Mouse (Mus musculus): Measurements from ENCODE around the gene Stk39. TPM values are rescaled to one million over a fixed set of nuclear protein-coding genes. Genes with fewer than 3 reads are reported as not detected.

The Stk39 gene
- polyA plus RNA-seq, 1 experiment from 2014 or later, result 27.7 TPM

DNA sequence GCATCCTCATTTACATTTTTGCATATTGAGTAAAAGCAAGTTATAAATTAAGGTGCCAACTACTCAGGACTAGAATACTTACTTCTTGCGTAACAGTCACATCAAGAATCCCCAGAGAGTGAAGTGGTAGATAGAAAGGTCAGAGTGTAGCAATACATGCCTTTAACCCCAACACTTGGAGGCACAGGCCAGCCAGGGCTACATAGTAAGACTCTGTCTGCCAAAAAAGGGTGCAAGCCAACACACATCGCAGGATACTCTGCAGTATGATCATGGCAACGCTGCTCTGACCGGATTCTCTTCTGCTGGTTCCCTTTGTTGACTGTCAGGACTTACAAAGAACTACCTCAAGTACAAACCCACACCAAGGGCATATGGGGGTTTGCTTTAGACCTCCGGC is 101.7 kb downstream of the Stk39 start:
- Histone ChIP-seq H3K36me3 (ENCODE audit: poor library complexity, severe bottlenecking) (no peaks in the 10 kb centered on the region), H3K9me3 (replicated peaks) (no peaks in the 10 kb centered on the region), H3K9ac (no peak overlapping the region), H3K27ac (no peak overlapping the region; the same call in 1 of the 2 replicates), H3K27me3 (no peaks in the 10 kb centered on the region), H3K4me3 (no peak overlapping the region), H3K4me1 (peaks cover 43% of the 10 kb centered on the region), H3K4me2 (no peak overlapping the region)
- WGBS, result 74% methylated on average over 5 of the region's 5 CpGs
- 0 out of 2 replicates have a peak, but pooled peaks have one; percentile 19 for ATAC-seq

DNA sequence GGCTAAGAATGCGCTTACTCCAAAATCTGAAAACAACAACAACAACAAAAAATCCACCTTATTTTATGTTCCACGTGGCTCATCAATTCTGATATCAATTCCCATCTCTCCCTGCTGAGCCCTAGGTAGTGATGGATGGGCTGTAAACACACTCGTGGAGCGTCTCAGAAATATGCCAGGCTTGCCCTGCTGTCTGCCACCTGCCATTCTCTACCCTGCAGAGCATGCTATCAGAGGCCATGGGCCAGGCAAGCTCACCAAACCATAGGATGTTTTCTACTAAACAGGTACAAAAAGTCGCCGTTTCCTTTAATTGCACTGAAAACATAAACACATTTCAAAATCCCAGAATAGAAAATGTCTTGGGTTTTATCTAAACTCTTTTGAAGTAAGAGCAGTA is 103.0 kb downstream of the Stk39 start:
- H3K27me3 ChIP-seq, result no peaks in the 10 kb centered on the region
- no peak overlapping the region for H3K4me3 ChIP-seq
- H3K4me2 ChIP-seq, result no peak overlapping the region
- peaks cover 53% of the 10 kb centered on the region for H3K4me1 ChIP-seq
- no peak overlapping the region for H3K27ac ChIP-seq
- 85% methylated on average over 6 of the region's 6 CpGs for WGBS
- no peak overlapping the region for H3K9ac ChIP-seq
- no peaks in the 10 kb centered on the region for H3K9me3 ChIP-seq (replicated peaks)
- H3K36me3 ChIP-seq (ENCODE audit: poor library complexity, severe bottlenecking), result no peaks in the 10 kb centered on the region
- no peak for ATAC-seq

DNA sequence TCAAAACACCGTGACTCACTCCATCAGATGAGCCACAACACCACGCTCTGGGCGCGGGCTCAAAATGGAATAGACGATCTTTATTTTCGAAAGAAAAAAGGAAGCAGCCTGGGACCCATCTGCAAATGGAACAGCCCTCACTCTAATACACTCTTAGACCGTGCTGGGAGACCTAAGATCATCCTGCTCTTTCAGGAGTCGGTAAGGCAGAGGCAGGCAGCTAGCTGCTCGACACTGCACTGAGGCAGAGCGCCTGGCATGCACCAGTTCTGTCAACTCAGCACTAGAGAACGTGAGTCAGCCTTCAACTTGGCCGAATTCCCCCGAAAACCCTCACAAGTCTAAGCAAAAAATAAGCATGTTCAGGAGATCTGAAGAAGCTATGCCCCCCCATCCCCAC is 104.1 kb downstream of the Stk39 start:
- no peaks in the 10 kb centered on the region for H3K36me3 ChIP-seq (ENCODE audit: poor library complexity, severe bottlenecking)
- no peaks in the 10 kb centered on the region for H3K9me3 ChIP-seq (replicated peaks)
- ATAC-seq, result no peak
- peaks cover 65% of the 10 kb centered on the region for H3K4me1 ChIP-seq
- H3K4me3 ChIP-seq, result no peak overlapping the region
- H3K9ac ChIP-seq, result no peak overlapping the region
- 39% methylated on average over 13 of the region's 13 CpGs for WGBS
- peak overlapping the region; percentile 33 for H3K27ac ChIP-seq
- H3K27me3 ChIP-seq, result no peaks in the 10 kb centered on the region
- peak overlapping the region; percentile 15 for H3K4me2 ChIP-seq

DNA sequence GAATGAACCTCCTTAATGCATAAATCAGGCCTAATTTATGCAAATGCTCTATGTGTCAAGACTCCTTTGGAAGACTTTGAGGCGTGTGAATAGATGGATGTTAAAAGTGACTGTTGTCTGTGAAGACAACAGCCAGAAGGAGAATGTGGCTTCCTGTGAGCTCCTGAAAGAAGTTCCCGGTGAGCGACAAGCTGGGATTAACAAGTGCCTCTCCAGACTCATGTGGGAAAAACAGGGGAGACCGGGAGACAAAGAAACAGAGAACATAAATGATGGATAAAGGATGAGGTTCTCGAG is 105.2 kb downstream of the Stk39 start:
- H3K36me3 ChIP-seq (ENCODE audit: poor library complexity, severe bottlenecking), result no peaks in the 10 kb centered on the region
- H3K4me2 ChIP-seq, result peak overlapping the region; percentile 39
- H3K4me1 ChIP-seq, result peaks cover 69% of the 10 kb centered on the region
- no peaks in the 10 kb centered on the region for H3K27me3 ChIP-seq
- no peak overlapping the region for H3K9ac ChIP-seq
- 3% methylated on average over 5 of the region's 5 CpGs for WGBS
- H3K27ac ChIP-seq, result no peak overlapping the region
- no peak overlapping the region for H3K4me3 ChIP-seq
- peak; percentile 64; the same call in 1 of the 2 replicates for ATAC-seq
- H3K9me3 ChIP-seq (replicated peaks), result no peaks in the 10 kb centered on the region

DNA sequence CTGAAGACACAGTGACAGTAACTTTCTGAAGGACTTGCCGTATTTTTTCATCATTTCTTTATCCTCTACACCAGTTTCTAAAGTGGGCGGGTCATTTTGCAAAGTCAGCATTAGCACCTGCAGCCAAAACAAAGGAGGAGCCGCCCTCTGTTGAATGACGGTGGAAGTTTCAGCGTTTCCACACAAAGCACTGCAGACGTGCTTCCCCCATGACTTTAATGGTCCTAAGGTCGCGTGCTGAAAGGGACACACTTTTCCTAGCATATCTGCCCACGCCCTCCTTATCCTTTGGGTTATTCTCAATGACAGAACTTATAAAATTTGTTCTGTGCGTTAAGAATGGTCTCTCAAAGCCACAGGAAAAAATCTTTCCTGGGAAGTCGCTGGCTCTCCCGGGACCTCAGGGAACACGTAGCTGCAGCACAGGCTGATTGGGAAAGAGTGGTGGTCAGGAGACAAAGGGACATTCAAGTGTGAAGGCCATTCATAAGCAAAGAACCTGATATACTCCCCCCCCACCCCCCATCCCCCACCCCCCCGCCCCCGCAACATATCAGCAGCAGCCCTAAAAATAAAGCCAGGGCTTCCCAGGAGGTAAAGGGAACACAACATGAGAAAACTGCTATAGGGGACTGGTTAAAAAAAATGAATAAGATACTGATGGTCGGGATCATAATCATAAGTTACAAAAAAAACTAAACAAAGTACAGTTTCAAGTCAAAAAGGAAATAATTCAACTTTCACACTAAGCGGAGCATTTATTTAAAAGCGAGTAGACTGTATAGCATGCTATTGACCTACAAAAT is 105.8 kb downstream of the Stk39 start:
- WGBS, result 1% methylated on average over 18 of the region's 18 CpGs
- H3K4me1 ChIP-seq, result peaks cover 72% of the 10 kb centered on the region
- peak overlapping the region; percentile 64 for H3K27ac ChIP-seq
- H3K9me3 ChIP-seq (replicated peaks), result no peaks in the 10 kb centered on the region
- H3K4me3 ChIP-seq, result peak overlapping the region; percentile 26
- H3K4me2 ChIP-seq, result peak overlapping the region; percentile 60
- no peaks in the 10 kb centered on the region for H3K27me3 ChIP-seq
- ATAC-seq, result peak; percentile 11; the same call in 1 of the 2 replicates
- no peaks in the 10 kb centered on the region for H3K36me3 ChIP-seq (ENCODE audit: poor library complexity, severe bottlenecking)
- peak overlapping the region; percentile 53; the same call in 1 of the 2 replicates for H3K9ac ChIP-seq

DNA sequence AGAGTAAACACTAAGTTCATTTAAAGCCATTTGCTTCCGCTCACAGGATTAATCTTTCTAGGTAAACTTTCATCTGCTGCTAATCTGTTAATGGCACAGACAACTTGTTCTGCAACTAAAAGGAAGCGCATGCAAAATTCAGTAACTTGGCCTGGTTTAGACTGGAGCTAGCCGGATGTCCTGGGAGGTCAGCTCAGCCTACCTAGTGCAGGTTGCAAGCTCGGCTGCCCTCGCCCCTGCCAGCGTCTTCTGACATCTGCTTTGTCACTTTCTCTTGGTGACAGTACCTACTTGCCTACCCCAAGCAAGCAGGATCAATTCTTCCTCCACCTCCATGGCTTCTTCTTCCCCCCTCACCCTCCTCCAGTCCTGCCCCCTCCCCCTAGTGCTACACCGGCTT is 106.6 kb downstream of the Stk39 start:
- H3K4me3 ChIP-seq, result peak overlapping the region; percentile 26; the same call in 1 of the 2 replicates
- H3K36me3 ChIP-seq (ENCODE audit: poor library complexity, severe bottlenecking), result no peaks in the 10 kb centered on the region
- ATAC-seq, result no peak; the same call in 1 of the 2 replicates
- 23% methylated on average over 7 of the region's 7 CpGs for WGBS
- H3K9me3 ChIP-seq (replicated peaks), result no peaks in the 10 kb centered on the region
- peak overlapping the region; percentile 64; the same call in 1 of the 2 replicates for H3K27ac ChIP-seq
- peak overlapping the region; percentile 60 for H3K4me2 ChIP-seq
- no peak overlapping the region for H3K9ac ChIP-seq
- H3K4me1 ChIP-seq, result peaks cover 71% of the 10 kb centered on the region
- no peaks in the 10 kb centered on the region for H3K27me3 ChIP-seq

DNA sequence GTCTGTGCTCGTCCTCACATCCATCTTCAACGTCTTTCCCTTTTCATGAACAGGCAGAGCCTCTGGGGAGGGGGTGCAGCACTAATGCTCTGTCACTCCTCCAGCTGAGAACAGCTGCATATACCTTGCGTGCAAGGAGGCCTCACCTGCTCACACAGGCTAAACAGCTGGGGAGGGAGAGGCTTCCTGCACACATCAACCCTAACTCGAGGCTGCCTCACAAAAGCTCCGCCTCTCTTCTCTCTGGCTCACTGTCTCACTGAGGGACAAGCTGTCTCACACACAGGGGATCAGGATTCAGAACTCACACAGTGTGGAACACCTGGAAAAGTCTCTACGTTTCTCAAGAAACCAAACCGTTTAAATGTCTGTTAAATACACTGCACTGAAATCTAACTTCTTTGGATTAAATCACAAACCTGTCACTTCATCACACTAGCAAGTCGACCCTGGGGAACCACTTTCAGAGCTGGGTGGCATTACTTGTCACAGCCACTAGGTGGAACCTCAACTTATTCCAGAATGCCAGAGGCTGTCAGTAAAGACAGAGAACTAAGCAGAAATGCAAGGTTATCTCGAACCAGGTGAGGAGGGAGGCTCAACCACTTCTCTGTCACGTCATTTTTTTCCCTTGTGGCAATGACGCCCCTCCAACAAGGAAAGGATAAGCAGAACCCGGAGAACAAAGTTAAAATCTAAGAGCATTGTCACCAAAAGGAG is 107.7 kb downstream of the Stk39 start:
- H3K27me3 ChIP-seq, result no peaks in the 10 kb centered on the region
- H3K4me3 ChIP-seq, result no peak overlapping the region
- H3K9ac ChIP-seq, result peak overlapping the region; percentile 30; the same call in 1 of the 2 replicates
- H3K27ac ChIP-seq, result no peak overlapping the region
- H3K36me3 ChIP-seq (ENCODE audit: poor library complexity, severe bottlenecking), result no peaks in the 10 kb centered on the region
- peaks cover 60% of the 10 kb centered on the region for H3K4me1 ChIP-seq
- peak overlapping the region; percentile 60 for H3K4me2 ChIP-seq
- WGBS, result 12% methylated on average over 12 of the region's 12 CpGs
- peak; percentile 57 for ATAC-seq
- H3K9me3 ChIP-seq (replicated peaks), result no peaks in the 10 kb centered on the region

DNA sequence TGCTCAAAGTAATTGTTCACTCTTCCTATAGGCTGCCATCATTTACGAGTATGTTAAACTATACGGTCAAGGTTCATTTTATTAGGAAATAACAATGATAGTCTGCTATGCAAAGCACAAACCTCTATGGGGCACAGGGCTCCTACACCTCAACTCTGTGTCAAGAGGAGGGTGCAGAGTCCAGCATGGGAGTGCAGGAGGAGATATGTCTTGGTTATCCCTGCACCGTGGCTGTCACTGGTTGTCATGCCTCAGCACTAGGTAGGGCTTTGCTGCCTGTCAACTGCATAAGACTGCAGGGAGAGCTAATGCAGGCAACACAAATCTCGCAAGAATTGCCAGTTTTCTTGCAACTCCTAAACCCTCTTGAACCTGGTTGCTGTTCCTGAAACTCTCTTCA is 108.9 kb downstream of the Stk39 start:
- Histone ChIP-seq H3K27me3 (no peaks in the 10 kb centered on the region), H3K27ac (no peak overlapping the region)
- 77% methylated on average over 4 of the region's 4 CpGs for WGBS

DNA sequence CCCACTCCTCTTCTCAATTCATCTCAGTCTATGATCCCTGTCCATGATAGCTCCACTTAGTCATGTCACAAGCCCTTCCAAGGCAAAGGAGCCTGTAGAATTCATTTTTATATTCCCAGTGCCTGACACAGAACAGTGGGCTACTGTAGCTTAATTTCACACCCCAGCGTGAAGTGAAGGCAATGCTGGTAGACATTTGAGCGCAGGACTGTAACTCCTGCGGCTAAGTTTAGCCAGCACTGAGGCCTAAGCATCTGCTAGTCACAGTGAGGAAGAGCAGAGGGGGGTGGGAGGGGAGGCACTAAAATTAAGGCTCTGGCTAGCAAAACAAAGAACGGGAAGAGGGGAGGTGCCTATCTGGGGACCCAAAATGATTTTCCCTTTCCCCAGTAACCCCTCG is 110.4 kb downstream of the Stk39 start:
- no peak overlapping the region for H3K4me3 ChIP-seq
- peaks cover 13% of the 10 kb centered on the region for H3K36me3 ChIP-seq (ENCODE audit: poor library complexity, severe bottlenecking)
- no peak for ATAC-seq
- peaks cover 44% of the 10 kb centered on the region for H3K4me1 ChIP-seq
- H3K27ac ChIP-seq, result no peak overlapping the region
- H3K4me2 ChIP-seq, result no peak overlapping the region
- H3K9ac ChIP-seq, result no peak overlapping the region
- 52% methylated on average over 5 of the region's 5 CpGs for WGBS
- no peaks in the 10 kb centered on the region for H3K9me3 ChIP-seq (replicated peaks)
- no peaks in the 10 kb centered on the region for H3K27me3 ChIP-seq

More for the DNA sequence above, 108.9 kb downstream of the Stk39 start:
- ATAC-seq, result no peak
- no peak overlapping the region for H3K9ac ChIP-seq
- H3K4me1 ChIP-seq, result peaks cover 59% of the 10 kb centered on the region
- H3K9me3 ChIP-seq (replicated peaks), result no peaks in the 10 kb centered on the region
- H3K36me3 ChIP-seq (ENCODE audit: poor library complexity, severe bottlenecking), result peaks cover 11% of the 10 kb centered on the region
- no peak overlapping the region for H3K4me3 ChIP-seq
- H3K4me2 ChIP-seq, result no peak overlapping the region

DNA sequence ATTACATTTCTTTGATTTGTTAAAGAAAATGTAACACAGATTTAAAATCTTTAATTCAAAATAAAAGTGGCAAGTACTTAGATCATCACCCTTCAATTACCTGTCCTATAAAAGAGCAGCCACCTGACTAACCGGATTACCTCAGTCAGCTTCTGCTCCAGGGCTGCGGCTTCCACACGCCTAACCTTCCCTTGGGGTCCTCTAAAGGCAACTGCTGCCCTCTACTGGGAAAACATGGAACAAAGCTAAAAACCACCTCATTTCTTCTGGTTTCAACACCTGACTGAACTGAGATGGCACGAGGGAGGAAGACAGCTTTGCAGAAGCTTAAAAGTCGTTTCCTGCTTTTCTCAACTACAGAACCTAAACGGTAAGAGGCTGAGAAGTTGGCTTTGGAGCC is 121.4 kb downstream of the Stk39 start:
- Histone ChIP-seq H3K27me3 (no peaks in the 10 kb centered on the region), H3K4me1 (peaks cover 22% of the 10 kb centered on the region)

DNA sequence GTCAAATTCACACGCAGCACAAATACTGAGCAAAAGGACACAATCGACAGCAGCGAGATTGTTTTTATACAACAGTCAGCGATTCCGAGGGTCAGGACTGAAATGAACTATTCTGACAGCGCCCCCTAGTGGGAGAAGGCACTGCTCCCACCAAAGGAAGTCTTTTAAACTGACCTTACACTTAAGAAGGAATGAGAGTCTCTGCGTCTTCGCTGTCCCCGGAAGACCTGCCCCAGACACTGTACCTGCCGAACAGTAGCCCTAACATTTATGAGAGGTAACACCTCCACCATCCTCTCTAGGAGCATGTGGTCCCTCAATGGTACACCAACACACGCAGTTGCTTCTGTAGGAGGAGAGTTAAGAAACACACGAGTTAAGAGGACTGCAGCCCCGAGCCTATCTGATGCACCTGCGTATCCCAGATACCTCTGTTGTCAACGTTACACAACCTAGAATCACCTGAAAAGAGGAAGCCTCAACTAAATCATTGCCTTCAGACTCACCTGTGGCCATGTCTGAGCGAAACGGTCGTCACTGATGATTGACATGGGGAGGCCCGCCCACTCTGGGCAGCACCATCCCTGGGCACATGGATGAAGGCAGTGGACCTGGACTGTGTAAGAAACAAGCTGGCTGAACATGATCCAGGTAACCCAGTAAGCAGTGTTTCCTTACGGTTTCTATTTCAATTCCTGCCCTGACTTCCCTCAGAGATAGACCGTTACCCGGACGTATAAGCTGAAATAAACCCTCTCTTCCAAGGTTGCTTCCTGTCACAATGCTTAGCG is 122.3 kb downstream of the Stk39 start:
- Histone ChIP-seq H3K4me2 (peak overlapping the region; percentile 21; the same call in 1 of the 2 replicates), H3K27me3 (no peaks in the 10 kb centered on the region), H3K27ac (no peak overlapping the region), H3K4me3 (no peak overlapping the region), H3K9ac (no peak overlapping the region), H3K9me3 (replicated peaks) (no peaks in the 10 kb centered on the region), H3K4me1 (peaks cover 22% of the 10 kb centered on the region), H3K36me3 (ENCODE audit: poor library complexity, severe bottlenecking) (peaks cover 12% of the 10 kb centered on the region; the same call in 1 of the 2 replicates)
- ATAC-seq, result peak; percentile 46
- 51% methylated on average over 24 of the region's 24 CpGs for WGBS

More for the DNA sequence above, 121.4 kb downstream of the Stk39 start:
- H3K9ac ChIP-seq, result no peak overlapping the region
- H3K4me3 ChIP-seq, result no peak overlapping the region
- ATAC-seq, result peak; percentile 55; the same call in 1 of the 2 replicates
- WGBS, result 10% methylated on average over 6 of the region's 6 CpGs
- no peak overlapping the region for H3K4me2 ChIP-seq
- H3K36me3 ChIP-seq (ENCODE audit: poor library complexity, severe bottlenecking), result peaks cover 12% of the 10 kb centered on the region; the same call in 1 of the 2 replicates
- H3K27ac ChIP-seq, result no peak overlapping the region
- no peaks in the 10 kb centered on the region for H3K9me3 ChIP-seq (replicated peaks)
